Mouse (Mus musculus) ES-E14 (cell line): ENCODE measurements around the gene Mgmt.

Experiments used
- CHD2 ChIP-seq: IDR thresholded peaks from 2 replicates; pipeline ENCODE4 v1.6.1; 2014; ENCODE audit warnings: mild to moderate bottlenecking, low read depth, low read length, inconsistent platforms
- MAFK ChIP-seq: IDR thresholded peaks from 2 replicates; pipeline ENCODE4 v1.6.1; 2014; ENCODE audit warnings: mild to moderate bottlenecking, low read depth, low read length, inconsistent platforms; ENCODE audit not compliant: insufficient read depth

DNA sequence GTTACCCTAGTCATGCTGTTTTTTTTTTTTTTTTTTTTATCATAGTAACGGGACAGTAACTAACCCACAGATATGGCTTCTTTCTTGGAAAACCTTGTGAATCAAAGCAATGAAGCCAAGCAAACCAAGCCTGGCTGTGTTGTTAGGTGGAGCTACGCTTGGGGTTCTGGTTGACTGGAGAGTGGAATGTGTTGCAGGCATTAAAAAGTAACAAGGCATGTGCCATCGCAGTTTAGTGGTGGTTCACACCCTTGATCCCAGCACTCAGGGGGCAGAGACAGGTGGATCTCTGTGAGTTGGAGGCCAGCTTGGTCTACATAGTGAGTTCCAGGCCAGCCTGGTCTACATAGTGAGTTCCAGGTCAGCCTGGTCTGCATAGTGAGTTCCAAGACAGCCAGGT lies 39.0 kb downstream of the Mgmt start:
- no peak for TF ChIP-seq CHD2
- no peak for TF ChIP-seq MAFK
